Mouse (Mus musculus): ENCODE results near the gene Socs4. TPM values are rescaled to one million over a fixed set of nuclear protein-coding genes. Genes with fewer than 3 reads are reported as not detected.

The Socs4 gene
- total RNA-seq, 1 experiment from 2014 or later = 25.4 TPM

- ATAC-seq (replicated peaks in 1 of 2; ENCODE audit: insufficient read depth in 1 of 2, low FRiP score in 2 of 2, low TSS enrichment in 1 of 2, low read depth in 1 of 2, poor library complexity in 2 of 2, severe bottlenecking in 2 of 2) = no peak
Measured at GRCm38 (mm10) chr14:47279058-47279457, 2.3 kb downstream of the Socs4 start.

GRCm38 (mm10) chr14:47281535-47281934, 4.8 kb downstream of the Socs4 start:
- ATAC-seq (replicated peaks in 1 of 2; ENCODE audit: insufficient read depth in 1 of 2, low FRiP score in 2 of 2, low TSS enrichment in 1 of 2, low read depth in 1 of 2, poor library complexity in 2 of 2, severe bottlenecking in 2 of 2) = no peak

- ATAC-seq (replicated peaks in 1 of 2; ENCODE audit: insufficient read depth in 1 of 2, low FRiP score in 2 of 2, low TSS enrichment in 1 of 2, low read depth in 1 of 2, poor library complexity in 2 of 2, severe bottlenecking in 2 of 2) = no peak
Measured at GRCm38 (mm10) chr14:47283568-47283967, 6.8 kb downstream of the Socs4 start.

- ATAC-seq (replicated peaks in 1 of 2; ENCODE audit: insufficient read depth in 1 of 2, low FRiP score in 2 of 2, low TSS enrichment in 1 of 2, low read depth in 1 of 2, poor library complexity in 2 of 2, severe bottlenecking in 2 of 2) = no peak
Measured at GRCm38 (mm10) chr14:47285271-47285670, 8.5 kb downstream of the Socs4 start.

GRCm38 (mm10) chr14:47286215-47286614, 9.5 kb downstream of the Socs4 start:
- ATAC-seq (replicated peaks in 1 of 2; ENCODE audit: insufficient read depth in 1 of 2, low FRiP score in 2 of 2, low TSS enrichment in 1 of 2, low read depth in 1 of 2, poor library complexity in 2 of 2, severe bottlenecking in 2 of 2) = no peak

GRCm38 (mm10) chr14:47287021-47287420, 10.3 kb downstream of the Socs4 start:
- ATAC-seq (replicated peaks in 1 of 2; ENCODE audit: insufficient read depth in 1 of 2, low FRiP score in 2 of 2, low TSS enrichment in 1 of 2, low read depth in 1 of 2, poor library complexity in 2 of 2, severe bottlenecking in 2 of 2) = no peak

- no peak for ATAC-seq (replicated peaks in 1 of 2; ENCODE audit: insufficient read depth in 1 of 2, low FRiP score in 2 of 2, low TSS enrichment in 1 of 2, low read depth in 1 of 2, poor library complexity in 2 of 2, severe bottlenecking in 2 of 2)
Measured at GRCm38 (mm10) chr14:47291772-47292171, 15.0 kb downstream of the Socs4 start.

GRCm38 (mm10) chr14:47294136-47294535, 17.4 kb downstream of the Socs4 start:
- ATAC-seq (replicated peaks in 1 of 2; ENCODE audit: insufficient read depth in 1 of 2, low FRiP score in 2 of 2, low TSS enrichment in 1 of 2, low read depth in 1 of 2, poor library complexity in 2 of 2, severe bottlenecking in 2 of 2) = no peak

- no peak for ATAC-seq (replicated peaks in 1 of 2; ENCODE audit: insufficient read depth in 1 of 2, low FRiP score in 2 of 2, low TSS enrichment in 1 of 2, low read depth in 1 of 2, poor library complexity in 2 of 2, severe bottlenecking in 2 of 2)
Measured at GRCm38 (mm10) chr14:47296232-47296631, 19.5 kb downstream of the Socs4 start.

- ATAC-seq (replicated peaks in 1 of 2; ENCODE audit: insufficient read depth in 1 of 2, low FRiP score in 2 of 2, low TSS enrichment in 1 of 2, low read depth in 1 of 2, poor library complexity in 2 of 2, severe bottlenecking in 2 of 2) = peak; percentile 84 to 98
Measured at GRCm38 (mm10) chr14:47297785-47298407, 21.2 kb downstream of the Socs4 start, which contains the start of gene Mapk1ip1l. TSS of gene Mapk1ip1l (plus strand) at chr14:47298266.

- no peak for ATAC-seq (replicated peaks in 1 of 2; ENCODE audit: insufficient read depth in 1 of 2, low FRiP score in 2 of 2, low TSS enrichment in 1 of 2, low read depth in 1 of 2, poor library complexity in 2 of 2, severe bottlenecking in 2 of 2)
Measured at GRCm38 (mm10) chr14:47298408-47298792, 21.7 kb downstream of the Socs4 start.

GRCm38 (mm10) chr14:47298819-47299261, 22.1 kb downstream of the Socs4 start:
- ATAC-seq (replicated peaks in 1 of 2; ENCODE audit: insufficient read depth in 1 of 2, low FRiP score in 2 of 2, low TSS enrichment in 1 of 2, low read depth in 1 of 2, poor library complexity in 2 of 2, severe bottlenecking in 2 of 2) = peak; percentile 24 to 40; a peak in 2 of 4 replicates

GRCm38 (mm10) chr14:47302885-47303680, 26.4 kb downstream of the Socs4 start:
- ATAC-seq (replicated peaks in 1 of 2; ENCODE audit: insufficient read depth in 1 of 2, low FRiP score in 2 of 2, low TSS enrichment in 1 of 2, low read depth in 1 of 2, poor library complexity in 2 of 2, severe bottlenecking in 2 of 2) = no peak

GRCm38 (mm10) chr14:47304814-47305405, 28.2 kb downstream of the Socs4 start:
- no peak for ATAC-seq (replicated peaks in 1 of 2; ENCODE audit: insufficient read depth in 1 of 2, low FRiP score in 2 of 2, low TSS enrichment in 1 of 2, low read depth in 1 of 2, poor library complexity in 2 of 2, severe bottlenecking in 2 of 2)

- no peak for ATAC-seq (replicated peaks in 1 of 2; ENCODE audit: insufficient read depth in 1 of 2, low FRiP score in 2 of 2, low TSS enrichment in 1 of 2, low read depth in 1 of 2, poor library complexity in 2 of 2, severe bottlenecking in 2 of 2)
Measured at GRCm38 (mm10) chr14:47305933-47306332, 29.2 kb downstream of the Socs4 start.

- ATAC-seq (replicated peaks in 1 of 2; ENCODE audit: insufficient read depth in 1 of 2, low FRiP score in 2 of 2, low TSS enrichment in 1 of 2, low read depth in 1 of 2, poor library complexity in 2 of 2, severe bottlenecking in 2 of 2) = no peak
Measured at GRCm38 (mm10) chr14:47307669-47308068, 30.9 kb downstream of the Socs4 start.

- no peak for ATAC-seq (replicated peaks in 1 of 2; ENCODE audit: insufficient read depth in 1 of 2, low FRiP score in 2 of 2, low TSS enrichment in 1 of 2, low read depth in 1 of 2, poor library complexity in 2 of 2, severe bottlenecking in 2 of 2)
Measured at GRCm38 (mm10) chr14:47309061-47309460, 32.3 kb downstream of the Socs4 start.

Data from hematopoietic stem cell, adult 5-6 weeks (primary cell).